In the genomic region with DNA sequence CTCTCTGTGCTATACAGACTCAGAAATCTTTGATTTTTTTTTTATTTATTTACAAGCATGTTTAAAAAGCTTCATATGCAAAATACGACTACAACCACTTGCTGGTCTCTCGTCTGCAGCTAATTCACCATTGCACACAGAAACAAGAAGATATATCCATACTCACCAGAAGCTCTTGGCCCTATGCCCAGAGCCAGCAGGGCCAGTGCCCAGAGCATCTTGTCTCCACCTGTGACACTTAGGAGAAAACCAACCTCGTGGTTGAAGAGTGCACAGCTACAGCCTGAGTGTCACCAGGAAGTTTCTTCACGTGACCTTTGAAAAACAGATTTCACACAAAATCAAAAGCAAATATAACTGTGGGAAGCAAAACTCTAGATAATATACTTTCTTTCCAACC, we compare ENCODE assay signal across 11 mouse cellular contexts. TPM values are rescaled to one million over a fixed set of nuclear protein-coding genes. Genes with fewer than 3 reads are reported as not detected.
DNase-seq lines count a peak whose midpoint lies in the region; ATAC-seq lines count a peak whose summit lies in the region.
"Had no signal": no experiment of that assay in that cellular context is flagged by ENCODE, and none has a peak within 500 bp of the region (broad histone marks: within the 10 kb centered on the region; RNA-seq: fewer than 3 reads in every experiment).

No protein-coding gene starts in this region.

- WGBS in heart, embryonic 15.5 days, result 43% methylated on average over 4 of the region's 4 CpGs
- WGBS in midbrain, embryonic 14.5 days, result 64% methylated on average over 4 of the region's 4 CpGs
- WGBS in midbrain, embryonic 13.5 days, result 68% methylated on average over 4 of the region's 4 CpGs
- 86% methylated on average over 4 of the region's 4 CpGs for WGBS in midbrain, embryonic 10.5 days
- WGBS in kidney, embryonic 14.5 days, result 75% methylated on average over 4 of the region's 4 CpGs

- H3K9me3 ChIP-seq in heart, embryonic 15.5 days (replicated peaks), result no peaks in the 10 kb centered on the region
- no peaks in the 10 kb centered on the region for H3K9me3 ChIP-seq in midbrain, embryonic 14.5 days (ENCODE audit: control insufficient read depth, low read length)
- no peaks in the 10 kb centered on the region for H3K9me3 ChIP-seq in midbrain, embryonic 13.5 days
- no peaks in the 10 kb centered on the region for H3K9me3 ChIP-seq in midbrain, embryonic 10.5 days (replicated peaks)
- no peaks in the 10 kb centered on the region for H3K9me3 ChIP-seq in kidney, embryonic 14.5 days (ENCODE audit: control insufficient read depth, low read length)
- H3K9me3 ChIP-seq: embryonic facial prominence, embryonic 12.5 days had no signal

- H3K27me3 ChIP-seq in heart, embryonic 15.5 days, result no peaks in the 10 kb centered on the region
- H3K27me3 ChIP-seq in midbrain, embryonic 14.5 days (ENCODE audit: control insufficient read depth, insufficient read depth, low read length), result no peaks in the 10 kb centered on the region
- H3K27me3 ChIP-seq in midbrain, embryonic 13.5 days, result no peaks in the 10 kb centered on the region
- peaks cover 6% of the 10 kb centered on the region; the same call in 1 of the 2 replicates for H3K27me3 ChIP-seq in midbrain, embryonic 10.5 days (ENCODE audit: low read depth, poor library complexity, severe bottlenecking)
- H3K27me3 ChIP-seq in kidney, embryonic 14.5 days (ENCODE audit: control insufficient read depth, insufficient read depth, low read length), result no peaks in the 10 kb centered on the region
- H3K27me3 ChIP-seq: embryonic facial prominence, embryonic 12.5 days had no signal

- no peak for DNase-seq in heart, postnatal 4 days
- DNase-seq in midbrain, embryonic 14.5 days, result peak; percentile 40
- peak; percentile 70 to 72 for DNase-seq in cerebellum, postnatal 36 days
- no peak for DNase-seq in adrenal gland, adult 2 months
- no peak for DNase-seq in midbrain, embryonic 10.5 days (ENCODE audit: low spot score)
- DNase-seq: right cerebral cortex, adult 18-20 months had no signal

- H3K36me3 ChIP-seq in heart, embryonic 15.5 days, result 0 out of 2 replicates have a peak, but pooled peaks cover 4% of the 10 kb centered on the region
- H3K36me3 ChIP-seq in midbrain, embryonic 14.5 days (ENCODE audit: control insufficient read depth, insufficient read depth, low read length), result no peaks in the 10 kb centered on the region
- no peaks in the 10 kb centered on the region for H3K36me3 ChIP-seq in midbrain, embryonic 13.5 days
- H3K36me3 ChIP-seq in midbrain, embryonic 10.5 days, result no peaks in the 10 kb centered on the region
- no peaks in the 10 kb centered on the region for H3K36me3 ChIP-seq in kidney, embryonic 14.5 days (ENCODE audit: control insufficient read depth, insufficient read depth, low read length)

- H3K4me3 ChIP-seq in heart, embryonic 15.5 days, result peak overlapping the region; percentile 48
- H3K4me3 ChIP-seq in midbrain, embryonic 14.5 days (replicated peaks; ENCODE audit: low read depth, low read length), result no peak overlapping the region
- H3K4me3 ChIP-seq in midbrain, embryonic 13.5 days (replicated peaks), result no peak overlapping the region
- H3K4me3 ChIP-seq in midbrain, embryonic 10.5 days, result no peak overlapping the region
- no peak overlapping the region for H3K4me3 ChIP-seq in kidney, embryonic 14.5 days (ENCODE audit: low read length)
- H3K4me3 ChIP-seq: embryonic facial prominence, embryonic 12.5 days had no signal

- H3K9ac ChIP-seq in heart, embryonic 15.5 days, result no peak overlapping the region
- no peak overlapping the region for H3K9ac ChIP-seq in midbrain, embryonic 14.5 days (replicated peaks; ENCODE audit: low read length)
- H3K9ac ChIP-seq in midbrain, embryonic 13.5 days (replicated peaks), result no peak overlapping the region
- no peak overlapping the region for H3K9ac ChIP-seq in kidney, embryonic 14.5 days (ENCODE audit: low read depth, low read length)
- H3K9ac ChIP-seq: embryonic facial prominence, embryonic 12.5 days had no signal

- ATAC-seq in heart, embryonic 15.5 days (replicated peaks; ENCODE audit: insufficient number of reproducible peaks, insufficient read depth, low FRiP score, low read depth), result no peak
- ATAC-seq in midbrain, embryonic 14.5 days (ENCODE audit: low FRiP score, low TSS enrichment), result no peak
- no peak for ATAC-seq in midbrain, embryonic 13.5 days
- no peak for ATAC-seq in kidney, embryonic 14.5 days (ENCODE audit: low FRiP score, low TSS enrichment)

- H3K4me2 ChIP-seq in heart, embryonic 15.5 days, result peak overlapping the region; percentile 60
- H3K4me2 ChIP-seq in midbrain, embryonic 14.5 days (ENCODE audit: low read length), result no peak overlapping the region
- H3K4me2 ChIP-seq in midbrain, embryonic 13.5 days (replicated peaks), result no peak overlapping the region
- H3K4me2 ChIP-seq in kidney, embryonic 14.5 days (replicated peaks; ENCODE audit: low read depth, low read length), result no peak overlapping the region

- H3K4me1 ChIP-seq in heart, embryonic 15.5 days (replicated peaks), result peaks cover 8% of the 10 kb centered on the region; the same call in 1 of the 2 replicates
- peaks cover 13% of the 10 kb centered on the region; the same call in 1 of the 2 replicates for H3K4me1 ChIP-seq in midbrain, embryonic 14.5 days (ENCODE audit: control insufficient read depth, insufficient read depth, low read length)
- peaks cover 16% of the 10 kb centered on the region for H3K4me1 ChIP-seq in midbrain, embryonic 13.5 days (replicated peaks)
- H3K4me1 ChIP-seq in midbrain, embryonic 10.5 days, result peaks cover 17% of the 10 kb centered on the region
- H3K4me1 ChIP-seq in kidney, embryonic 14.5 days (ENCODE audit: control insufficient read depth, insufficient read depth, low read length), result no peaks in the 10 kb centered on the region; the same call in 1 of the 2 replicates

- H3K27ac ChIP-seq in heart, embryonic 15.5 days, result peak overlapping the region; percentile 48; the same call in 1 of the 2 replicates
- H3K27ac ChIP-seq in midbrain, embryonic 14.5 days (replicated peaks; ENCODE audit: low read depth, low read length), result no peak overlapping the region
- no peak overlapping the region for H3K27ac ChIP-seq in midbrain, embryonic 13.5 days
- H3K27ac ChIP-seq in midbrain, embryonic 10.5 days (replicated peaks), result no peak overlapping the region
- H3K27ac ChIP-seq in kidney, embryonic 14.5 days (ENCODE audit: low read depth, low read length), result no peak overlapping the region
- H3K27ac ChIP-seq: embryonic facial prominence, embryonic 12.5 days; macrophage had no signal

RNA-seq across cellular contexts. Expression of gene Thbs2, which starts 2.8 kb away (rescaled TPM):
- 32.7 and 45.9 TPM in 2 replicates for polyA plus RNA-seq in heart, embryonic 15.5 days (2015; fragmentation: Nextera tagmentation; extraction: Ambion mirVana)
- 10 to 100 TPM; 66.5 to 74.1 TPM for total RNA-seq in heart, postnatal 4 days (2021)
- 0.65 and 1.7 TPM in 2 replicates for polyA plus RNA-seq in midbrain, embryonic 14.5 days (2014; fragmentation: Nextera tagmentation; extraction: Ambion mirVana)
- 1.1 and 1.2 TPM in 2 replicates for polyA plus RNA-seq in midbrain, embryonic 13.5 days (2015; fragmentation: Nextera tagmentation; extraction: Ambion mirVana)
- total RNA-seq in adrenal gland, adult 2 months (2021), result 1 to 10 TPM; 2.5 to 3.9 TPM
- 1.6 and 2.0 TPM in 2 replicates for polyA plus RNA-seq in adrenal gland, adult 2 months (2012; rRNA removed)
- 2.0 and 6.4 TPM in 2 replicates for polyA plus RNA-seq in midbrain, embryonic 10.5 days (2016; fragmentation: Nextera tagmentation; extraction: Ambion mirVana)
- polyA plus RNA-seq in kidney, embryonic 14.5 days (2014; fragmentation: Nextera tagmentation; extraction: Ambion mirVana), result 3.9 and 6.9 TPM in 2 replicates
- polyA plus RNA-seq: macrophage had no signal

Comparison
In these comparisons a context has a peak if more than half of its experiments do, and no peak if none do; other contexts are left out.
1. DNase-seq: peak in midbrain, embryonic 14.5 days (single experiment) and cerebellum, postnatal 36 days (2 of 2); none in heart, postnatal 4 days (single experiment), adrenal gland, adult 2 months (single experiment) and midbrain, embryonic 10.5 days (single experiment).